28 mouse cellular contexts compared by ENCODE assay signal in the genomic region with DNA sequence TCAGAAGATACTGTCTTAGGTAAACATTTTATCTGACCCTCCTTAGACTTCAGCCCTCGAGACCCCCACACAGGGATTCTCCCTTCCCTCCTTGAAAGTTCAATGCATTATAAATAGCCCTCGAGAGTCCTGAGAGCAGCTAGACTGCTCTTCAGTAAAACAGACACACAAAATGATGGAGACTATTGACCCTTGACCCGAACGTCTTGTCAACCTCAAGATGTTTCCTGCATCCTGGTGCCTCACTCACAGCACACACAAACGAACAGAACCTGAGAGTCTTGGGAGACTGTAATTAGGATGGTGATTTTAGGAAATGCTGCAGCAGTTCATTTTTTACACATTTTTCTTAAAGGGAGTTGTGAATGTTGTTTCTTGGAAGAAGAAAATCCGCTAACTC.
"Had no signal": no experiment of that assay in that cellular context is flagged by ENCODE, and none has a peak within 500 bp of the region (broad histone marks: within the 10 kb centered on the region; RNA-seq: fewer than 3 reads in every experiment).

No protein-coding gene starts in this region.

- H3K27me3 ChIP-seq: heart, embryonic 13.5 days; heart, embryonic 15.5 days; hindbrain, embryonic 12.5 days; intestine, embryonic 15.5 days; kidney, embryonic 15.5 days; limb, embryonic 12.5 days; liver, embryonic 13.5 days; liver, embryonic 15.5 days had no signal

- ATAC-seq: hindbrain, embryonic 16.5 days; inflammation-experienced regulatory T-cells, adult 6 months; intestine, embryonic 15.5 days; intestine, postnatal 0 days had no signal

- H3K4me1 ChIP-seq: heart, embryonic 13.5 days; heart, embryonic 15.5 days; hindbrain, embryonic 10.5 days; hindbrain, embryonic 12.5 days; intestine, embryonic 15.5 days; liver, embryonic 13.5 days; liver, embryonic 15.5 days had no signal

- H3K9ac ChIP-seq: heart, embryonic 13.5 days; heart, embryonic 15.5 days; hindbrain, embryonic 12.5 days; hindbrain, embryonic 14.5 days; intestine, embryonic 15.5 days; kidney, embryonic 15.5 days; limb, embryonic 12.5 days; liver, embryonic 13.5 days; liver, embryonic 15.5 days had no signal

- DNase-seq: gastrocnemius, postnatal 14 days; gastrocnemius, postnatal 36 days; heart, adult 2 months; heart, postnatal 14 days; heart, postnatal 4 days; kidney, adult 2 months; kidney, adult 9 months; kidney, postnatal 10 days; kidney, postnatal 25 days; kidney, postnatal 4 days; liver; liver, embryonic 13.5 days had no signal

- H3K4me3 ChIP-seq: heart, adult 2 months; heart, embryonic 13.5 days; heart, embryonic 15.5 days; hindbrain, embryonic 10.5 days; hindbrain, embryonic 12.5 days; intestine, embryonic 15.5 days; kidney, embryonic 15.5 days; left cerebral cortex, adult 2 months; limb, embryonic 10.5 days; limb, embryonic 12.5 days; liver, embryonic 13.5 days; liver, embryonic 15.5 days had no signal

- H3K4me2 ChIP-seq: heart, embryonic 11.5 days; heart, embryonic 13.5 days; heart, embryonic 15.5 days; hindbrain, embryonic 12.5 days; hindbrain, embryonic 14.5 days; intestine, embryonic 15.5 days; limb, embryonic 12.5 days; liver, embryonic 11.5 days; liver, embryonic 13.5 days; liver, embryonic 15.5 days had no signal

- H3K9me3 ChIP-seq: heart, embryonic 13.5 days; heart, embryonic 15.5 days; hindbrain, embryonic 10.5 days; hindbrain, embryonic 12.5 days; intestine, embryonic 15.5 days; kidney, embryonic 15.5 days; limb, embryonic 10.5 days; limb, embryonic 12.5 days; liver, embryonic 13.5 days; liver, embryonic 15.5 days had no signal

- H3K27ac ChIP-seq: heart, adult 2 months; heart, embryonic 13.5 days; heart, embryonic 15.5 days; hindbrain, embryonic 10.5 days; hindbrain, embryonic 12.5 days; hindbrain, embryonic 14.5 days; intestine, embryonic 15.5 days; kidney, embryonic 15.5 days; left cerebral cortex, adult 2 months; limb, embryonic 10.5 days; limb, embryonic 12.5 days; liver, embryonic 13.5 days; liver, embryonic 15.5 days had no signal

- H3K36me3 ChIP-seq: heart, embryonic 13.5 days; heart, embryonic 15.5 days; hindbrain, embryonic 10.5 days; hindbrain, embryonic 12.5 days; intestine, embryonic 15.5 days; kidney, embryonic 15.5 days; limb, embryonic 12.5 days; liver, embryonic 13.5 days; liver, embryonic 15.5 days had no signal
